Mouse (Mus musculus): ENCODE results near the gene Wfdc8. TPM values are rescaled to one million over a fixed set of nuclear protein-coding genes. Genes with fewer than 3 reads are reported as not detected.

The Wfdc8 gene
- total RNA-seq (2023) = not detected

DNA sequence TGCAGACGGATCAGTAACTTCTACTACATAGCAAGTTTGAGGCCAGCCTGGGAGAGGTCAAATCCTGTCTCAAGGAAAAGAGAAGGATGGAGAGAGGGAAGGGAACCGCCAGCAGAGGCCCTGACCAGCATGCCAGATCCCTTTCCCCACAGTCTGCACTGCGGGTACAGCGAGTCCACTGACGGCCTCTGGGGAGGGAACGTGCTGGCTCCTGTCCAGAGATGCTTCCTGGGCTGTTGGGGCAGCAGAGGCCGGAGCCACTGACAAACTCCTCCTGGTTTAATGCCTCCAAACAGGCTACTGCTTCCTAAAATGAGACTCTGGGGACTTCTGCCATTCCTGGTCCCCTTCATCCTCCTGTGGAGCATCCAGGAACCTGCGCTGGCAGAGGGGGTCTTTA lies at the start of gene Wfdc8, which contains the start of gene Wfdc6b:
TSS of gene Wfdc8 (minus strand) at position 156 of the 400 bp plus-strand sequence.
TSS of gene Wfdc6b (plus strand) at position 52 of the 400 bp plus-strand sequence.

DNA sequence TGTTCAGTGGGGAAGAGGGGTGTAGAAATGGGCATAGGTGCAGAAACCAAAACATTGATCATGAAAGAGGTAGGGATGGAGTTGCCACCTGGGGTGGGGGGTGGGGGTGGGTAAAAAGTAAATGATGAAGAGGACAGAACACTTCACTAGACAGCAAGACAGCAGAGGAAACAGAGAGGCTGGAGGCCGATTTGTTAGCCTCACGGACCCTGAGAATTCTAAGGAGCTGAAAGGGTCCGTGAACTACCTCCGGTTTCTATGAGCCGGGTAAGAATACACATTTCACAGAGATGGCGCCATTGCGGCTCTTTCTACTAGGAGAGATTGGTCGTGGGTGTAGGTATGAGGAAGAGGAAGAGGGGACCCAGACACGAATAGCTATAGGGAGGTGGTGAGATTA lies 43.1 kb upstream of the Wfdc8 start, which contains the start of gene Wfdc9:
TSS of gene Wfdc9 (minus strand) at position 101 of the 400 bp plus-strand sequence.

DNA sequence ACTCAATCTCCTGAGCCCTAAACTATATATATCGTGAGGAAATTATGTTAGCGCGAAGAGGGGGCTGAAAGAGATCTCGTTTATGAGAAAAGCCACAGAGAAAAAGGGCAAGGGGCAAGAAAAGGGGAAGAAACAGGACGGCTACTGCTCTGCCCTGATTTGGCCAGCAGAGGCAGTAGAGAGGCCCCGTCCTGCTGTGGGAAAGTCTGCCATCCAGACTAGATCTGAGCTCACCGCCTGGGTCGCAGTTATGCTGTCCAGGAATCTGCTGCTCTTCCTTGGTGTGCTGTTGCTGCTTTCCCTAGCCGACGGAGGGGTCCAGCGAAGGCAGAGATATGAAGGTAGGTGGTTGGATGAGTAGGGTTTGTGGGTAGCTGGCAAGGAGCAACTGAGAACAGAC lies 42.4 kb upstream of the Wfdc8 start, which contains the start of gene Wfdc10:
TSS of gene Wfdc10 (plus strand) at position 189 of the 400 bp plus-strand sequence.

DNA sequence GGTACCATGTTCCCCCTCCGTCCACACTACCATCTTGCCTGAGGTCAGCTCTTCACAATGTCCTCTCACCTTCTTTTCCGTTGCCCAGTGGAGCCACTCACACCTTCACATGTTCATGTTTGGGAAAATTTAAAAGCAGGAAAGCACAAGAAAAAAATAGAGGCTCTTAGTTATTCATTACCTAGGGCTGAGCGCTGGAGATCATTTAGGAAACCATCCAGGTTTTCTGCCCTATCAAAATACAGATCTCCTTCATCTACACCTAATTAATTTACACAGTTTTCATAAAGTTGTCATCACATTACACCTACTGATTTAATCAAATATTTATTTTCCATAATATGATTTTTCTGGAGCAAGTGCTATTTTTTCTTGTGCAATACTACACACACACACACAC lies 25.3 kb upstream of the Wfdc8 start, which contains the start of gene Wfdc16:
TSS of gene Wfdc16 (minus strand) at position 101 of the 400 bp plus-strand sequence.

DNA sequence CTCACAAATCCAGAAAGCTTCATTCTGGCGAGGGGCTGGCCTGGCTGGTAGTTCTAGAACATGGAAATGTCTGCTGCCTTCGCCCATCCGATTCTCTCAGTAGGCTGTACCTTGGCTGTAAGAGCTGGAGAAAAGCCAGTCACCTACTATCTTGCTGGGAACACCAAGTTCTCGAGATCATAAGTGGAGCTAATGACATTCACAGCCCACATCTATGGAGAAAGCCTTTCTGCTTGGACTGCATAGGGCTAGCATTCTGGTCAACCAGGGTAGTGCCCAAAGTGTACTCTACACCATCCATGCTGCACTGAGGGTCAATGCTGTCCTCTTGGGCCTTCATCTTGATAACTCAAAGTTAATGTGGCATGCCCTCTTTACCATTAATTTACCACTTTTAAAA lies 19.9 kb downstream of the Wfdc8 start, which contains the start of gene Eppin:
TSS of gene Eppin (minus strand) at position 101 of the 400 bp plus-strand sequence.

DNA sequence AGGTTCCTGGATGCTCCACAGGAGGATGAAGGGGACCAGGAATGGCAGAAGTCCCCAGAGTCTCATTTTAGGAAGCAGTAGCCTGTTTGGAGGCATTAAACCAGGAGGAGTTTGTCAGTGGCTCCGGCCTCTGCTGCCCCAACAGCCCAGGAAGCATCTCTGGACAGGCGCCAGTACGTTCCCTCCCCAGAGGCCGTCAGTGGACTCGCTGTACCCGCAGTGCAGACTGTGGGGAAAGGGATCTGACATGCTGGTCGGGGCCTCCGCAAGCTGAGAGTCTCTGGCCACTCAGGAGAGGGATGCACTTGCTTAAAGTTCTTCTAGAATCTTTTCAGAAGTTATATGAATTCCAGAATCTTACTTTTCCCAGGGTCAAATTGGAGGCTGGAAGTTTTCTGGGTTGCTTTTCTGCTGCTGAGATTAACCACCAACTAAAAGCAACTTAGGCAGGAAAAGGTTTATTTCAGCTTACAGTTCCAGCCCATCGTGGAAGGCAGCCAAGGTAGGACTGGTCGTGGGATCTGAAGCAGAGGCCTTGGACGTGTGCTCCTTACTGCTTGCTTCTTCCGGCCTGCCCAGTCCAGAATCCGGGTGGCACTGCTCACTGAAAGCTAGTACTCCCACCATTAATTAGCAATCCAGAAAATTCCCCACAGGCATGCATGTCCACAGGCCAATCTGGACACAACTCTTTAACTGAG lies 28.3 kb downstream of the Wfdc8 start, which contains the start of gene Wfdc6a:
TSS of gene Wfdc6a (minus strand) at position 423 of the 701 bp plus-strand sequence.

DNA sequence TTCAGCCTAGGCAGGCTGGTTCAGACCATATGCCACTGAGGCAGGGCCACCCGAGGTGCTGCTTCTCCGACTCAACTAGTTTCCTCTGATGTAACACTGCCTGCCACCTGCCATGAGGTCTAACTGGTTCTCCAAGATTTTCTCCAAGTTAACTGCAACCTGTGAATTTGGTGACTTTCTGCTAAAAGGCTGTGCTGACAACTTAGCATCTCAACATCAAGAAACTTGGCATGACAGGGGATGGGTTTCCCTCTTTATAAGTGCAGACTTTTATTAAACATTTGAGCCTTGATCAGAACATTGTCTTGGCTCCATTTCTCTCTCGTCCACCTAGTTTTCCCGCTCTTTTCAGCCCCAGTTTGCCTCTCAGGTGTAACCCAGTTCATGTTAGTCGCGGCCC lies 40.1 kb downstream of the Wfdc8 start, which contains the start of gene Spint3:
TSS of gene Spint3 (minus strand) at position 101 of the 400 bp plus-strand sequence.

DNA sequence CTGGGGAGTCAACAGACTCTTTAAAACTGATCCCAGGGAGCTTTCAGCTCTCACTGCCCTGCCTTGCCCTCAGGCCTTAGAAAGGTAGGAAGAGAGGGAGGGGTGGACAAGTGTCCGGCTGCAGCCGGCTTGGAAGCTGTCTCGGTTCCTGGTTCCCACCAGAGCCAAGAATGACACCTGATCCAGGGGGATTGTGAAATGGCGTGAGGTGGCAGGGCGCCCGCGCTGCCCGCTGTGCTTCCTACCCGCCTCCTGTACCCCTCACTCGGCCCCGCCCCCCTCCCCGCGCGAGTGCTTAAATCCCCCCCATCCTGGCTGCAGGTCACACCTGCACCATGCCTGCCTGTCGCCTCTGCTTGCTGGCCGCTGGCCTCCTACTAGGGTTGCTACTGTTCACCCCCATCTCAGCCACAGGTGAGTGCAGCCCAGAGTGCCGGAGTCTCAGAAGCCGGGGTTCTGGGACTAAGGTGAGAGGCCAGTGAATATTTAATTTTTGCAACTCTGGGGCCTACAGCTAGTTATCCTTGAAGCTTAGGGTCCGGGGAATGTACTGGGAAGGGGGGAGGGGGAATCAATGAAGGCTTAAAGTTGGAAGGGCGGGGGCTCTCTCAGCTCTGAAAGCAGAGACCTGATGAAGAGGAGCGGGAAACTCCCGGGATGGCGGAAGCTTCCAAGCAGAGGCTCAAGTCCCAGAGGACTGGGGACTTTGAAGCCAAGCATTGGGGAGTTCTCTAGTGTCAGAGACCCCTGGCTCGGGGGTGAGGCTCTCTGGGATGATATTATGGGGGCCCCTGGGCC lies 50.8 kb downstream of the Wfdc8 start, which contains the start of gene Wfdc2:
TSS of gene Wfdc2 (plus strand) at position 23 of the 798 bp plus-strand sequence.

Other genes with a start within 250 kb of the Wfdc8 start
- 1 to 10 TPM; 3.2 to 3.5 TPM for gene Slpi, start 224.5 kb downstream of the Wfdc8 start, total RNA-seq (2023)
- under 1 TPM; 0.29 to 0.59 TPM for gene Rbpjl, start 210.5 kb downstream of the Wfdc8 start, total RNA-seq (2023)
- under 1 TPM; 0.36 to 0.64 TPM for gene Matn4, start 208.5 kb downstream of the Wfdc8 start, total RNA-seq (2023)
- gene Sdc4, start 169.7 kb downstream of the Wfdc8 start, total RNA-seq (2023) = 100 to 1,000 TPM; 156 to 168 TPM
- 10 to 100 TPM; 58.9 to 62.8 TPM for gene Sys1, start 156.7 kb downstream of the Wfdc8 start, total RNA-seq (2023)
- 1 to 10 TPM in 1 of 2 experiments, not detected in 1; 2.3 TPM for gene Gm20458, start 152.7 kb downstream of the Wfdc8 start, total RNA-seq (2023)
- gene Trp53tg5, start 139.9 kb downstream of the Wfdc8 start, total RNA-seq (2023) = not detected
- 1 to 10 TPM; 6.5 to 9.3 TPM for gene Dbndd2, start 127.5 kb downstream of the Wfdc8 start, total RNA-seq (2023)
- 10 to 100 TPM; 72.9 to 79.0 TPM for gene Pigt, start 116.1 kb downstream of the Wfdc8 start, total RNA-seq (2023)
- not detected for gene Wfdc2, start 51.2 kb downstream of the Wfdc8 start, total RNA-seq (2023)
- gene Spint3, start 40.2 kb downstream of the Wfdc8 start, total RNA-seq (2023) = not detected
- gene Wfdc6a, start 28.2 kb downstream of the Wfdc8 start, total RNA-seq (2023) = not detected
- gene Eppin, start 20.0 kb downstream of the Wfdc8 start, total RNA-seq (2023) = not detected
- not detected for gene Wfdc6b, start 104 bp downstream of the Wfdc8 start, total RNA-seq (2023)
- gene Wfdc16, start 25.2 kb upstream of the Wfdc8 start, total RNA-seq (2023) = not detected
- not detected for gene Wfdc10, start 42.4 kb upstream of the Wfdc8 start, total RNA-seq (2023)
- not detected for gene Wfdc9, start 43.0 kb upstream of the Wfdc8 start, total RNA-seq (2023)
- not detected for gene Wfdc11, start 60.5 kb upstream of the Wfdc8 start, total RNA-seq (2023)
- gene Wfdc13, start 71.5 kb upstream of the Wfdc8 start, total RNA-seq (2023) = not detected
- gene Spint4, start 84.9 kb upstream of the Wfdc8 start, total RNA-seq (2023) = not detected
- not detected for gene Spint5, start 101.7 kb upstream of the Wfdc8 start, total RNA-seq (2023)
- not detected for gene Wfdc3, start 132.3 kb upstream of the Wfdc8 start, total RNA-seq (2023)
- 10 to 100 TPM; 46.5 to 47.0 TPM for gene Dnttip1, start 132.4 kb upstream of the Wfdc8 start, total RNA-seq (2023)
- 1 to 10 TPM; 2.4 to 2.7 TPM for gene Ube2c, start 156.3 kb upstream of the Wfdc8 start, total RNA-seq (2023)
- not detected for gene Tnnc2, start 166.3 kb upstream of the Wfdc8 start, total RNA-seq (2023)
- 1 to 10 TPM in 1 of 2 experiments, under 1 TPM in 1; 0.50 to 1.5 TPM for gene Snx21, start 172.2 kb upstream of the Wfdc8 start, total RNA-seq (2023)
- 10 to 100 TPM; 57.1 to 64.3 TPM for gene Acot8, start 191.3 kb upstream of the Wfdc8 start, total RNA-seq (2023)
- 1 to 10 TPM; 3.7 to 6.0 TPM for gene Zswim3, start 191.5 kb upstream of the Wfdc8 start, total RNA-seq (2023)
- gene Zswim1, start 209.1 kb upstream of the Wfdc8 start, total RNA-seq (2023) = 10 to 100 TPM in 1 of 2 experiments, 1 to 10 TPM in 1; 7.7 to 12.2 TPM
- gene Spata25, start 214.9 kb upstream of the Wfdc8 start, total RNA-seq (2023) = 1 to 10 TPM in 1 of 2 experiments, not detected in 1; 1.9 TPM
- gene Ctsa, start 219.2 kb upstream of the Wfdc8 start, total RNA-seq (2023) = 100 to 1,000 TPM; 217 to 222 TPM
- 1 to 10 TPM; 7.0 to 7.9 TPM for gene Neurl2, start 219.8 kb upstream of the Wfdc8 start, total RNA-seq (2023)
- 1 to 10 TPM; 8.2 to 10.0 TPM for gene Pltp, start 244.1 kb upstream of the Wfdc8 start, total RNA-seq (2023)